Mouse (Mus musculus) forelimb bud, embryonic 11.5 days (tissue): Measurements from ENCODE around the gene 8030411F24Rik.
"Not testable (repeated sequence)": the region's sequence is repeated elsewhere in the genome, so short reads cannot be mapped to it uniquely, and the experiment has no call there.

Experiments used
- DNase-seq: peaks from one replicate; pipeline ENCODE4 v3.0.0-alpha.2; 2012; ENCODE audit warnings: low read depth, low spot score

Gene 8030411F24Rik

GRCm38 (mm10) chr2:148781709-148782108, at the start of gene 8030411F24Rik:
Gene 8030411F24Rik (plus strand): TSS chr2:148782009.
- DNase-seq, result no peak

- DNase-seq, result peak; percentile 93
Measured at GRCm38 (mm10) chr2:148732327-148733000, 49.3 kb upstream of the 8030411F24Rik start, which contains the start of gene Napb. Gene Napb (minus strand): TSS chr2:148732467.

GRCm38 (mm10) chr2:148743001-148743400, 38.8 kb upstream of the 8030411F24Rik start:
- no peak for DNase-seq

- no peak for DNase-seq
Measured at GRCm38 (mm10) chr2:148743846-148744407, 37.9 kb upstream of the 8030411F24Rik start.

- no peak for DNase-seq
Measured at GRCm38 (mm10) chr2:148750058-148750457, 31.8 kb upstream of the 8030411F24Rik start, which contains the start of gene Cstl1. Gene Cstl1 (plus strand): TSS chr2:148750358.

GRCm38 (mm10) chr2:148751893-148752813, 29.7 kb upstream of the 8030411F24Rik start:
- peak; percentile 88 for DNase-seq

- DNase-seq, result no peak
Measured at GRCm38 (mm10) chr2:148754310-148754846, 27.4 kb upstream of the 8030411F24Rik start.

- DNase-seq, result no peak
Measured at GRCm38 (mm10) chr2:148763648-148764388, 18.0 kb upstream of the 8030411F24Rik start.

- not testable (repeated sequence) for DNase-seq
Measured at GRCm38 (mm10) chr2:148771397-148771796, 10.4 kb upstream of the 8030411F24Rik start, which contains the start of gene Cst11. Gene Cst11 (minus strand): TSS chr2:148771497.

- no peak for DNase-seq
Measured at GRCm38 (mm10) chr2:148789142-148789541, 7.3 kb downstream of the 8030411F24Rik start, which contains the start of gene Cst12. Gene Cst12 (plus strand): TSS chr2:148789361.

GRCm38 (mm10) chr2:148798485-148798884, 16.7 kb downstream of the 8030411F24Rik start, which contains the start of gene Cst8:
Gene Cst8 (plus strand): TSS chr2:148798785.
- no peak for DNase-seq

GRCm38 (mm10) chr2:148801491-148801921, 19.7 kb downstream of the 8030411F24Rik start:
- DNase-seq, result no peak

- no peak for DNase-seq
Measured at GRCm38 (mm10) chr2:148806696-148807095, 24.9 kb downstream of the 8030411F24Rik start.

- no peak for DNase-seq
Measured at GRCm38 (mm10) chr2:148819909-148820308, 38.1 kb downstream of the 8030411F24Rik start, which contains the start of gene Cst13. Gene Cst13 (plus strand): TSS chr2:148820081.

GRCm38 (mm10) chr2:148825986-148826385, 44.2 kb downstream of the 8030411F24Rik start:
- DNase-seq, result no peak

GRCm38 (mm10) chr2:148834912-148835311, 53.1 kb downstream of the 8030411F24Rik start, which contains the start of gene Cst9:
Gene Cst9 (plus strand): TSS chr2:148835147.
- no peak for DNase-seq
